Mouse (Mus musculus) left cerebral cortex, adult 9 months (tissue): ENCODE measurements around the gene Tmc4.
A peak's percentile ranks its signal among the peaks of the same experiment; 100 is the strongest.

ENCODE experiments used
- DNase-seq, 2 experiments: peaks; one replicate each; pipeline ENCODE4 v3.0.0; 2022; ENCODE audit warnings: low spot score in 2 of 2

The Tmc4 gene

DNA sequence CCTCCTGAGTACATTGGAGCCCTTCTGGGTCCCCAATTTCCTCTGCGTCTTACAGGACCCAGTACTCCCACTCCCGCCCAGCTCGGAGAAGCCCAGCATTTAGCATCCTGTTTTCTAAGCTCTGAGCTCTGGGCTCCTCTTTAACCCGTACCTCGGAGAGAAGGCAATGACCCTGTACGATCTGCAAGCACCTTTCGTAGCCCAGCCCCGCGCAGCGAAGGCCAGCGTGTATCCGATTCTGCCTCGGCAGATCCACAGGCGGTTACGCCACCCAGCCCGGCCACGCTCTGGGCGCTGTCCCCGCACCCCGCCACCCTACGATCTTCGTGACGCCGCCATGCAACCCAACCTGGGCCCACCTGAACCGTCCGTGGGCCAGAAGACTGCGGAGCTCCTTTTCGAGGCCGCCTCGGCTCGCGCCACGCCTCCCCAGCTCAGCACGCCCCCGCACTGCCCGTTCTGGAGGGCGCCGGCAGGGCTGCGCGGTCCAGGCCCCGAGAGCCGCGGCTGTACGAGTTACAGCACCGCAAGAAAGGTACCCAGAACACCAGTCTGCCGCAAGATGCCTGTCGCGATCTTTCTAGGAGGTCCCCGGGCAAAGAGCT, 15.1 kb upstream of the Tmc4 start, which contains the start of gene Tsen34:
Tsen34 (plus strand) TSS at position 482 of the 605 bp plus-strand sequence.
- DNase-seq, result no peak

- no peak for DNase-seq
These were observed 14.6 kb upstream of the Tmc4 start for GRCm38 (mm10) chr7:3691919-3692318.

DNA sequence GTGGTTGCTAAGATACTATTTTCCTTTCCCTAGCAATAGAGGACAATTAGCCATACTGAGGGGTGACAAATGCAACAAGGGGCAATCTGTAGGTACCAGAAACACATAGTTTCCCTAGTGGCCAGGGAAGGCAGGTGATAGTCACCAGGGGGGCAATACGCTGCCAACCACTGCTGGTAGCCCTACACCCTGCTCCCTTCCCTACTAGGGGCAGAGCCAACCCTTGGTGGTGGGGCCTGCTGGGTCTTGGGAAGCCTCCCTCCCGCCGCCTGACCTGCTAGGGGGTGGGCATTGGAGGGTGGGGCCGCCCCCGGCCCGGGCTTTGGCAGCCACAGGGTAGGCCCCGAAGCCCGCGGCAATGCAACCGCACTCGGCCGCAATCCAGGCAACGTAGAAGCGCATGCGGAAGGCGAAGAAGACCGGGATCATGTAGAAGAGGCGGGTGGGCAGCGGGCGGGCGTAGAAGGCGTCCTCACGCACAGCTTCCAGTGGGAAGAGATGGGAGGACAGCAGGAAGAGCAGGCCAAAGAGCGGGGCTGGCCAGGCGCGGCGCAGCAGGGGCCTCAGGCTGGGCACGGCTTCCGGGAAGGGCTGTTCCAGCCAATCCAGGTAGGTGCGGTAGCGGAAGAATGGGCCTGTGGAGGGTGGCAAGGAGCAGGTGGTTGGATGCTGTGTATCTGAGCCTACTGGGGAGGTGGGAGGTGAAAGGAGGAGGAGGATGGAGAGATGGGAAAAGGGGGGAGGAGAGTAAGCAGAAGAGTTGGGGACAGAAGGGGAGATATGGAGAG, 8.2 kb upstream of the Tmc4 start:
- no peak for DNase-seq

- no peak for DNase-seq
These were observed 7.3 kb upstream of the Tmc4 start for GRCm38 (mm10) chr7:3684698-3685097.

DNA sequence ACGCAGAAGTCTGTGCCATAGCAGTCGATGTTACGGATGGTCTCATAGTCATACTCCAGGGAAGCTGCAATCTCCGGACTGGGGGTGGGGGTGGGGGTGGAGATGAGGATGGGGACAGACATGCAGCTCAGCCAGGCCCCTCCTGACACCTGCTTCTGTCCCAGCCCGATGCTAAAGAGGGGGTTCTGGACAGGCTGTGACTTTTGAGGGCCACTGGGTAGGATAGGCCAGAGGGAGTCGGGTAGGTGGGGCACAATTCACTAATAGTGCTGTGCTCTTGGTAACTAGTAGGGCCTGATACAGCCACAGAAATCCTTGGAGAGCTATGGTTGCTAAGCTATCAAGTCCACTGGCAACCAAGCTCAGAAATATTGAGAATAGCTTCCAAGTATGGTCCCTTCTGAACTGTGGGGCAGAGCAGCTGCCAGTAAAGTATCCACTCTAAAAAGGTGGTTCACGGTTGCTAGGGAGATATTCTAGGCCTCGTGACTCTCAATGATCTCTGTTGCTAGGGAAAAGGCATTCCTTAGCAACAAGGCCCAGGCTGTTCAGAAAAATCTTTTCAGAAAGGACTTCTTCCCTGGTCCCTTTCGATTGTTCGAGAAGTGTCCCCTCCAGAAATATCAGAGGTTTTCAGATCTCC, 6.7 kb upstream of the Tmc4 start:
- DNase-seq, result peak in 1 of 2 experiments; percentile 35

- DNase-seq, result no peak
These were observed 982 bp downstream of the Tmc4 start for GRCm38 (mm10) chr7:3676371-3676770.

DNA sequence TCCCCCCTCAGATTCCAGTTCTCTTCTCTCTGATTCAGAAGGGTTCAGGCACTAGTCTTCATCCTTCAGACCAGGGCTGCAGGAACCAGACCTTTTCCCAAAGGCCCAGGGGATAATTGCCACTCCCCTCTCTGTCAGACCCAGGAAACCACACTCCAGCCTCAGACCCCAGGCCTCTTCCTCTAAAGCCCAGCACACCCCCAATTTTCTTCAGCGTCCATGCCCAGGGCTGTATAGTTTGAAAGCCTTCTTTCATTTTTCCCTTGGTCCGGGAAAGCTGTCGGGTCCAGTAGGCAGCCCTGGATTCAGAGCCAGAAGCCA, 2.2 kb downstream of the Tmc4 start:
- no peak for DNase-seq

- DNase-seq, result peak in 1 of 2 experiments; percentile 82
These were observed 2.7 kb downstream of the Tmc4 start for GRCm38 (mm10) chr7:3674507-3675227.

- no peak for DNase-seq
These were observed 10.4 kb downstream of the Tmc4 start for GRCm38 (mm10) chr7:3666921-3667391.

GRCm38 (mm10) chr7:3665215-3666114, 11.9 kb downstream of the Tmc4 start, which contains the start of gene Leng1:
Gene Leng1, minus strand, starts transcription at chr7:3665840.
- peak; percentile 92 to 98 for DNase-seq

GRCm38 (mm10) chr7:3664524-3665214, 12.7 kb downstream of the Tmc4 start:
- no peak for DNase-seq

DNA sequence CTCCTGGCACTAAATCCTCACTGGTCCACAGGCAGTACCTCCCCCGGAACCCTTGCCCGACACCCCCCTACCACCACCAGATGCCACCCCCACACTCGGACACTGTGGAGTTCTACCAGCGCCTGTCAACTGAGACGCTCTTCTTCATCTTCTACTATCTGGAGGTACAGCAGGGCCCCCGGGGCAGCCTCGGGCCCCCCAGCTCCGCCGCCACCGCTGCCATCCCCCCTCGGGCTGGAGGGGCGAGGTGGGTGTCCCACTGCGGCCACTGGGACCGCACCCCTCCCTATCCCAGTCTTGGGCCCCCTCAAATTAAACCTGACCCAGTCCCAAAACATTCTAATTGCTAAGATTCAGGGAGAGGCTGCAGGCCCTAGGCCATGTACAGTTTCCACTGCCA, 18.8 kb downstream of the Tmc4 start:
- no peak for DNase-seq

- DNase-seq, result no peak
These were observed 20.4 kb downstream of the Tmc4 start for GRCm38 (mm10) chr7:3656966-3657365.

- no peak for DNase-seq
These were observed 30.7 kb downstream of the Tmc4 start for GRCm38 (mm10) chr7:3646641-3647040.

DNA sequence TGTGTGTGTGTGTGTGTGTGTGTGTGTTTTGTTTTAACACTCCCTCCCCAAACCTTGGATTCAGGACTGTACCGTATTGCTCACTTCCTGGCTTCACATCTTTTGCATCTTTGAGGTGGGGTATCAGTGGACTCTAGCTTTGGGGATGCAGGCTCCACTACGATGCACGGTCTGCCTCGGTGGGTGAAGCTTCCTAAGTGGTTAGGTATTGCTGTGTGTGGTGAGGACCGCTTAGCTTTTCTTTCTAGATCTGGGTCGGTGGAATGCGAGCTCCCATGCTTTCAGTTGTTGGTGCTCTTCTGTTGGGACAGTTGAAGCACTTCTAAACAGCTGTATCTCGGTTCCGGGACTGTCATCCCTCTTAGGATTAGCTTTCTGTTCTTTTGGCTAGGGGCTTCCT, 31.2 kb downstream of the Tmc4 start:
- no peak for DNase-seq

DNA sequence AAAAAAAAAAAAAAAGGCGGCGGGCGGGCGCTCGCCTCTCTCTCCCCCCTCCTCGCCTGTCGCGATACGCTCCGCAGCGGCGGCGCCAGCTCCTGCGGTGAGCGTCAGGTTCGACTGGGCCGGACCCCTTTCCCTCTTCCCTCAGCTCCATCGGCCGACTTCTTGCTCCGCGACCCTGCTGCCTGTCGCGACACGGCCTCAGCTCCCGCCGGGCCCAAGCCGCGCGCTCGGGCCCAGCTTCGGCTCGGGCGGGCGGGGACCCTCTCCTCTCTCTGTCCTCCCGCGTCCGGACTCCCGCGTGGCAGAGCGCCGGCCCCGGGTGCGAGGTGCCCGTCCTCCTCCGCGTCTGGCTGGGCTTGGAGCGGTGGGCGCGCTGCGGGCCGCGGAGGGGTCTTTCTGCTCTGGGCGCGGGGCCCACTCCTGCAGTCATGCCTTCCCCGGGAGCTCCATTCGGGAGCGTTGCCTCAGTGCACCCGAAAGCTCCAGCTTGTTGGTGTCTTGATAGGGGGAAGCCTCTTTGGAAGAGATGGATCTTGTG, 31.8 kb downstream of the Tmc4 start:
- DNase-seq, result peak in 1 of 2 experiments; percentile 28

DNA sequence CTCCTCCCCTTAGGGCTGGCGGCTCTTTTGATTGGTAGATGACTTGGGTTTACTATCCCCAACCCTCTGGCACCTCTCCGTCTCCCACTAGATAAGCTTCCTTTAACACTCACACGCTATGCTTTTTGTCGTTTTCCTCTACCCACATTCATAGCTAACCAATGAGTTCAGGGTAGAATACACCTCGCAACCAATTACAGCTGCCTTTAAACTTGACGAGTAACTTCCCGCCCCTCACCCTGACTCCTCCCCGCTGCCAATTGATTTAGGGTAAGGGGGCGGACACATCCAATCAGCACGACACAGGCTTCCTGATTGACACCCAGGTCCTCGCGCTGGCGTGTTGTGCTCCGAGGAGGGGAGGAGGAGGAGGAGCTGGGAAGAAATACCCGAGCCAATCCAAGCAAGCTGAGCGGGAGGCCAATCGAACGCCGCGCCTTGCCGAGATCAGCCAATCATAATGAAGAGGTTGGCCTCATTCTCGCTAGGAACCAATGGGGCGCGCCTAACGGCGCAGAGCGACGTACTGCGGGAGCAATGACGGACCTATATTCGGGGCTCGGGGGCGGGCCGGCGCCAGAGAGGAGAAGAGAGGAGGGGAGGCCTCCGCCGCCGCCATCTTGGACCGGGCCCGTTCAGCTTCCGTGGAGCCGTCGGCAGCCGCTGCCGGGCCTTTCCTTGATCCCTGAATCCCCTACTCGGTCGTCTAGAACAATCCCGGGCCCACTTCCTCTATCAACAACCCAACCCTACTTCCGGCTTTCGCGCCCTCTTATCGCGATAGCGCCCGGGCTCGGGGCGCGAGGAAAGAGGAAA, 32.5 kb downstream of the Tmc4 start, which contains the start of gene Cnot3:
Cnot3 (plus strand) TSS at position 597 of the 816 bp plus-strand sequence.
- DNase-seq, result peak; percentile 100

DNA sequence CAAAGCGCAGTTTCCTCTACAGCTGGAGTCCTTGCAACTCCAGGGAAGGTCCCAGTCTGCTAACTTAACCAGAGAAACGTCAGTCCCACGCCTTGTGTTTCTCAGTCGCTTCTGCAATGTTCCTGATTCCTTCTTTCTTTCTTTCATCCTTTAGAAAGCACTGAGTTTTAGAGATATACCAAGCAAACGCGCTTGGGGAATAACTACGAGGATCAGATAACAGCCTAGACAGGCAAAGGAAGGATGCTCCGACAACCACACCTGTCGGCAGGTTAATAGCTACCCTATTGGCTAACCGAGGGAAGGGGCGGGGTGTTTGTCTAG, 33.0 kb downstream of the Tmc4 start:
- no peak for DNase-seq

DNA sequence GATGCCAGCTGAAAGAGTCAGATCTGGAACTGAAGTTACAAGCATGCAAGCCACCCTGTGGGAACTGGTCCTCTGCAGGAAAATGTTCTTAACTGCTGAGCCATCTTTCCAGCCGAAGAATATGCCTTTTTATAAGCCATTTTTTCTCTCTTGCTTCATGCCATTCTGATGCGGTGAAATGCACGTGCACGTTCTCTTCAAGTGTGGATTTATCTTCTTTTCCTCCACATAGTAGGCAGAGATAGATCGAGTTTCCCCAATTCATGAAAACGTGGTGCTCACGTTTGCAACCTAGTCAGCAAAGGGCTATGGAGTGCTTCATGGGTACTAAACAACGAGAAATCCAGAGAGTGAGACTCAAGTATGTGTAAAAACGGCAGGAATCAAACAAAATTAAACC, 33.5 kb downstream of the Tmc4 start:
- no peak for DNase-seq
